Mouse (Mus musculus): ENCODE results near the gene Spred2. TPM values are rescaled to one million over a fixed set of nuclear protein-coding genes. Genes with fewer than 3 reads are reported as not detected.

The Spred2 gene
- polyA plus RNA-seq, 2 experiments: 1.0 to 3.1 TPM

DNA sequence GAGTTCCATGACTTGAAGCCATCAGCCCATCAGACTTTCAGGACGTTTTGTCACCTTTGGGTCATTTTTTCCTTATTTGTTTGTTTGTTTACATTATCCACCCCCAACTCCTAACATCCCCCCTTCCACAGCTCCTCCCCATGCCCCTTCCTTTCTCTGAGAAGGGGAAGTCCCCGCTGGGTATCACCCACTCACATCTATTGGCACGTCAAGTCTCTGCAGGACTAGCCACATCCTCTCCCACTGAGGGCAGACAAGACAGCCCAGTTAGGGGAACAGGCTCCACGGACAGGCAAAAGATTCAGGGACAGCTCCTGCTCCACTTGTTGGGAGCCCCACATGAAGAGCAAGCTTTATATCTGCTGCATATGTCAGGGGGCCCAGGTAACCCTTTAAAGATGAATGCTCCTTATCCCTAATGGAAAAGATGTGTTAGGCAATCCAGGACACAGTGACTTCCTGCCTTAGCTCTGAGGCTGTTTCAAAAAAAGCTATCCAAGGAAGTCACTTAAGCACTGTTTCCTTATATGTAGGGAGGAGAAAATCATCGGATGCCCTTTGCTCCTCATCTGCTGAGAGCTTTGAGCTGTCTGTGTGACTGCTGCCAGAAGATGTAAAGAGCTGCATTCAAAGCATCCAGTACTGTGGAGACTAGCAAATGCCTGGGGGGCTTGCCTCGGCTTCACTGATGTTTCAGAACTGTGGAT is 33.3 kb upstream of the Spred2 start:
- Histone ChIP-seq H3K4me1 (replicated peaks; ENCODE audit: control insufficient read depth in 2 of 2, insufficient read depth in 2 of 2, low read length in 1 of 2) (no peaks in the 10 kb centered on the region), H3K36me3 (replicated peaks; ENCODE audit: control insufficient read depth, insufficient read depth, low read depth) (no peaks in the 10 kb centered on the region), H3K27ac (no peak overlapping the region), H3K27me3 (ENCODE audit: control insufficient read depth, insufficient read depth, low read length) (no peaks in the 10 kb centered on the region), H3K4me2 (ENCODE audit: low read depth) (no peak overlapping the region), H3K4me3 (ENCODE audit: insufficient read depth in 1 of 2, low read depth in 2 of 2, low read length in 2 of 2) (no peak overlapping the region), H3K9me3 (ENCODE audit: control insufficient read depth, low read length) (no peaks in the 10 kb centered on the region), H3K9ac (replicated peaks) (no peak overlapping the region)
- WGBS (ENCODE audit: insufficient replicate concordance): 7% methylated on average over 6 of the region's 6 CpGs
- DNase-seq (ENCODE audit: low read depth in 3 of 3, low spot score in 3 of 3) (no peak), ATAC-seq (ENCODE audit: insufficient read depth) (no peak)
- TF ChIP-seq EP300 (IDR thresholded peaks at IDR 0.05; ENCODE audit: low read depth) (no peak), CTCF (IDR thresholded peaks at IDR 0.05; ENCODE audit: low read depth) (no peak)

DNA sequence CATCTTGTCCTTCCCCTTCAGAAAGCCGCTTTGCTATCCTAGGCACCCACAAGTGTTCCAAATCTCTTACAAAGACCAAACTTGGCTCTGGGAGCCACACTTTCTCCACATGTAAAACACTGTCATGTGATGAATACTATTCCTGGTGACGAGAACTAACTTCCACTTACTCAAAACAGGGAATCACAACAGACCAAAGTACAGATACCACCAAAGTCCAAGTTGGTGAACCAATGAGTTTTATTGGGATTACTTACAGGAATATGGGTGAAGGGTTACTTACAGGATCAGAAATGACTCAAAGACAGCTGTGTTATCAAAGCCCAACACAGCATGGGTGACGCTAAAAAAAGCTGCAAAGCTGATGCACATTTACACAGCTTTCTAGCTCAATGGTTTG is 30.9 kb upstream of the Spred2 start:
- WGBS (ENCODE audit: insufficient replicate concordance): 65% methylated on average over 3 of the region's 3 CpGs

DNA sequence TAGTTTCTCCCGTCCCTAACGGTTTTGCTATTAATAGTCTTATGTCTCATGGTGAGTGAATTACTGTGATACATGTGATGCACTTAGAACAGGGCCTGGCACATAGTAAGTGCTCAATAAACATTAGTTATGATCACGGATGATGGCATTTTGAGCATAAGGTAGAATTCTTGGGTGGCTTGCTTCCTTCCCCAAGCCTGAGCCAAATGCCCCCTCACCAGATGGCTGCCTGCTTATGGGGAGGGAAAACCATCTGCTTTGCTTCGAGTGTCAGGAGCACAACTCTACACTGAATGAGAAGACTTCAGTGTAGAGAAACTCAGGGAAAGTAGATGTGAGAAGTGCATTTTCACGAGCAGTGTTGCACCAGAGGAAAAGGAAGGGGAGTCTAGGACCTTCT is 24.6 kb upstream of the Spred2 start:
- H3K36me3 ChIP-seq (replicated peaks; ENCODE audit: control insufficient read depth, insufficient read depth, low read depth): no peaks in the 10 kb centered on the region
- 49% methylated on average over 5 of the region's 5 CpGs for WGBS (ENCODE audit: insufficient replicate concordance)

More for the DNA sequence above, 30.9 kb upstream of the Spred2 start:
- H3K4me1 ChIP-seq (replicated peaks; ENCODE audit: control insufficient read depth in 2 of 2, insufficient read depth in 2 of 2, low read length in 1 of 2): no peaks in the 10 kb centered on the region
- ATAC-seq (ENCODE audit: insufficient read depth) (no peak), DNase-seq (ENCODE audit: low read depth in 3 of 3, low spot score in 3 of 3) (no peak)
- H3K9ac ChIP-seq (replicated peaks): no peak overlapping the region
- TF ChIP-seq CTCF (IDR thresholded peaks at IDR 0.05; ENCODE audit: low read depth): no peak
- TF ChIP-seq EP300 (IDR thresholded peaks at IDR 0.05; ENCODE audit: low read depth): no peak
- no peaks in the 10 kb centered on the region for H3K9me3 ChIP-seq (ENCODE audit: control insufficient read depth, low read length)
- no peak overlapping the region for H3K27ac ChIP-seq
- no peak overlapping the region for H3K4me2 ChIP-seq (ENCODE audit: low read depth)
- H3K4me3 ChIP-seq (ENCODE audit: insufficient read depth in 1 of 2, low read depth in 2 of 2, low read length in 2 of 2): no peak overlapping the region
- H3K36me3 ChIP-seq (replicated peaks; ENCODE audit: control insufficient read depth, insufficient read depth, low read depth): no peaks in the 10 kb centered on the region
- H3K27me3 ChIP-seq (ENCODE audit: control insufficient read depth, insufficient read depth, low read length): no peaks in the 10 kb centered on the region

DNA sequence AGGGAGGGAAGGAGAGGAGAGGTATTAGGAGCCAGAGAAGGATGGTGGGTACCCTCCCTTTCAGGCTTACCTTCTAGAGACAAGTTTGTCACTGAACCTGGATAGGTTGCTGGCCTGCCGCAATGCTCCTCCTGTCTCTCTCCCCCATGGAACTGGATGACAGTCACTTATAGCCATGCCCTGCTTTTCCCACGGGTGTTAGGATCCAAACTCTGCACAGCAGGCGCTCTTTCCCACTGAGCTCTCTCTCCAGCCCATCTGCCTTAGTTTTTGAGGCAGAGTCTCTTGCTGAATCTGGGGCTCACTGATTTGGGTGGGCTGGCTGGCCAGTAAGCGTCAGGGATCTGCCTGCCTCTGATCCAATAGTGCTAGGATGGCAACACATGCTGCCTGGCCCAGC is 23.5 kb upstream of the Spred2 start:
- Histone ChIP-seq H3K27me3 (ENCODE audit: control insufficient read depth, insufficient read depth, low read length) (no peaks in the 10 kb centered on the region), H3K9me3 (ENCODE audit: control insufficient read depth, low read length) (no peaks in the 10 kb centered on the region), H3K9ac (replicated peaks) (no peak overlapping the region), H3K4me1 (replicated peaks; ENCODE audit: control insufficient read depth in 2 of 2, insufficient read depth in 2 of 2, low read length in 1 of 2) (no peaks in the 10 kb centered on the region), H3K4me2 (ENCODE audit: low read depth) (no peak overlapping the region), H3K36me3 (replicated peaks; ENCODE audit: control insufficient read depth, insufficient read depth, low read depth) (no peaks in the 10 kb centered on the region), H3K27ac (no peak overlapping the region), H3K4me3 (ENCODE audit: insufficient read depth in 1 of 2, low read depth in 2 of 2, low read length in 2 of 2) (no peak overlapping the region)
- TF ChIP-seq CTCF (IDR thresholded peaks at IDR 0.05; ENCODE audit: low read depth): no peak
- TF ChIP-seq EP300 (IDR thresholded peaks at IDR 0.05; ENCODE audit: low read depth): no peak
- DNase-seq (ENCODE audit: low read depth in 3 of 3, low spot score in 3 of 3) (no peak), ATAC-seq (ENCODE audit: insufficient read depth) (no peak)
- WGBS (ENCODE audit: insufficient replicate concordance): 62% methylated on average over 4 of the region's 4 CpGs

More for the DNA sequence above, 24.6 kb upstream of the Spred2 start:
- H3K27me3 ChIP-seq (ENCODE audit: control insufficient read depth, insufficient read depth, low read length): no peaks in the 10 kb centered on the region
- TF ChIP-seq CTCF (IDR thresholded peaks at IDR 0.05; ENCODE audit: low read depth) (no peak), EP300 (IDR thresholded peaks at IDR 0.05; ENCODE audit: low read depth) (no peak)
- no peaks in the 10 kb centered on the region for H3K4me1 ChIP-seq (replicated peaks; ENCODE audit: control insufficient read depth in 2 of 2, insufficient read depth in 2 of 2, low read length in 1 of 2)
- no peak overlapping the region for H3K4me2 ChIP-seq (ENCODE audit: low read depth)
- H3K9me3 ChIP-seq (ENCODE audit: control insufficient read depth, low read length): no peaks in the 10 kb centered on the region
- no peak for ATAC-seq (ENCODE audit: insufficient read depth)
- no peak overlapping the region for H3K4me3 ChIP-seq (ENCODE audit: insufficient read depth in 1 of 2, low read depth in 2 of 2, low read length in 2 of 2)
- no peak overlapping the region for H3K9ac ChIP-seq (replicated peaks)
- no peak for DNase-seq (ENCODE audit: low read depth in 3 of 3, low spot score in 3 of 3)
- H3K27ac ChIP-seq: no peak overlapping the region

DNA sequence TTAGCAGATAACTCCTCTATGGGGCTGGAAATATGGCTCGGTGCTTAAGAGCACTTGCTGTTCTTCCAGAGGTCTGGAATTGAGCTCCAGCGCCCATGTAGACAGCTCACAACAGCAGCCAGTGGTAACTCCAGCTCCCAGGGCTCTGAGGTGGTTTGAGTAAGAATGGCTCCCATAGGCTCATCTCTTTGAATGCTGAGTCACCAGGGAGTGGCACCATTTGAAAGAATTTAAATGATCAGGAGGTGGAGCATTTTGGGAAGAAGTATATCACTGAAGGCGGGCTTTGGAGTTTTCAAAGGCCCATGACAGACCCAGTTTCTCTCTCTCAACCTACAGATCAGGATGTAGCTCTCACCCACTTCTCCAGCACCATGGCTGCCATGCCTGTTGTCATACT is 13.0 kb upstream of the Spred2 start:
- Histone ChIP-seq H3K27ac (no peak overlapping the region), H3K9ac (replicated peaks) (no peak overlapping the region), H3K4me3 (ENCODE audit: insufficient read depth in 1 of 2, low read depth in 2 of 2, low read length in 2 of 2) (no peak overlapping the region), H3K9me3 (ENCODE audit: control insufficient read depth, low read length) (peaks cover 4% of the 10 kb centered on the region; the same call in 1 of the 2 replicates), H3K27me3 (ENCODE audit: control insufficient read depth, insufficient read depth, low read length) (no peaks in the 10 kb centered on the region), H3K4me1 (replicated peaks; ENCODE audit: control insufficient read depth in 2 of 2, insufficient read depth in 2 of 2, low read length in 1 of 2) (no peaks in the 10 kb centered on the region), H3K36me3 (replicated peaks; ENCODE audit: control insufficient read depth, insufficient read depth, low read depth) (no peaks in the 10 kb centered on the region), H3K4me2 (ENCODE audit: low read depth) (no peak overlapping the region)
- no peak for DNase-seq (ENCODE audit: low read depth in 3 of 3, low spot score in 3 of 3)
- WGBS (ENCODE audit: insufficient replicate concordance): 64% methylated on average over 3 of the region's 3 CpGs
- TF ChIP-seq CTCF (IDR thresholded peaks at IDR 0.05; ENCODE audit: low read depth) (no peak), EP300 (IDR thresholded peaks at IDR 0.05; ENCODE audit: low read depth) (no peak)
- no peak for ATAC-seq (ENCODE audit: insufficient read depth)
